Mouse (Mus musculus): ENCODE results near the gene Slc22a18.

Slc22a18 gene

DNA sequence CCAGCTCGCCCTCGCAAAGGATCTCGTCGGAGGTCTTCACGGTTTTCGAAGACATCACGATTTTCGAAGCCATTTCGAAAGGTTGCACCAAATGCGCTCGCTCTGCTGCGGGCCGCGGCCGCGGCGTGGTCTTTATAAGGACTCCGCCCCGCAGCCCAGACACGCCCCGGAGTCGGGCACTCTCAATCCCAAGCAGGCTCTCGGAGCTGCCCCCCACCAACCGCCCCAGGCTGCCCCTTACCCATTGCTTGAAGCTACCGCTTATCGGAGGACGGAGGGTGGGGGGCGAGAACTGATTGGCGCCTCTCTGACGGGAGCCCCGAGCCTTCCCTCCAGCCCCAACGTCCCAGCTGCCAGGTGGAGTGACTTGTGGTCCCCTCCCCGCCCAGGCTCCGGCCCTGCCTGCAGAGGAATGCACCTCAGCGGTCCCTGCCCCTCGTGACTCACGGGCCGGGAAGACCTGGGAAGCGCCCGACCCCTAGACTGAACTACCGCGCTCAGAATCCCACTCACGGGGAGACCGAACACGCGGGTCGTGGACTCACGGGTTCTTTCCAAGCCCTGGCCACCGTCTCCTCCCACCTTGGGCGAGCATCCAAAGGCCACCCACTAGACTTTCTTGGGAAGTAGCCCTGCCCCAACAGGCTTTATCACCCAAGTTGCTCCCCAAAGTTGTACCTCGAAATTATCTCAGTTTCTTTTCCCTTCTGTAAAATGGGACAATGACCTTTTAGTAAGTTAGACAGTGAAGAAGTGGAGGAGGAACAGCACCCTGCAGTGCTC, 29.1 kb downstream of the Slc22a18 start, which contains the start of gene Phlda2:
Gene Phlda2 (minus strand): TSS at position 733 of the 783 bp plus-strand sequence.
- DNase-seq (ENCODE audit: low read depth, low spot score) = no peak

DNA sequence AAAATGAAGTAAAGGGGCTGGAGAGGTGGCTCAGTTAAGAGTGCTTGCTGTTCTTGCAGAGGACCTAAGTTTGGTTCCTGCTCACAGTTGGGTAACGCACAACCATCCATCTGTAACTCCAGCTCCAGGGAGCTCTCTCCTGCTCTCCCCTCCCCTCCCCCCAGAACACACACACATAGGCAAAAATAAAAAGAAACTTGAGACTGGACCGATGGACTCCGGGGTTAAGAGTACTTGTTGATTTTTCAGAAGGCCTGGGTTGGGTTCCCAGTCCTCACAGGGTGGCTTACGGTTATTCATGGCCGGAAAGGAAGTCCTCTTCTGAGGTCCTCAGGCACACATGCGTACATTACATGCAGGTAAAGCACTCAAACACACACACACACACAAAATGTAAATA, 30.4 kb downstream of the Slc22a18 start:
- no peak for DNase-seq (ENCODE audit: low read depth, low spot score)

DNA sequence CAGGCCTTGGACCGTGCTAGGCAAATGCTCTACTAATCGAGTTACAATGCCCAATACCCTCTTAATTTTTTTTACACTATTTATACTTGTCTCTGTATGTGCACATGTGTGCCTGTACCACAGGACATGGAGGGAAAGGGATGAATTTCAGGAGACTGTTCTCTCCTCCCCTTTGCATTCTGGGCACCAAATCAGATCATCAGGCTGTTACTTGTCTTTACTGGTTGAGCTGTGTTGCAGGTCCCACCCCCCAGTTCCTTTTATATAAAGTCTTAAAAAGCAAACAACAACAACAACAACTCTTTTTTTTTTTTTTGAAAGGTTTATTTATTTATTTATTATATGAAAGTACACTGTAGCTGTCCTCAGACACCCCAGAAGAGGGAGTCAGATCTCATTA, 31.9 kb downstream of the Slc22a18 start:
- DNase-seq (ENCODE audit: low read depth, low spot score) = no peak

DNA sequence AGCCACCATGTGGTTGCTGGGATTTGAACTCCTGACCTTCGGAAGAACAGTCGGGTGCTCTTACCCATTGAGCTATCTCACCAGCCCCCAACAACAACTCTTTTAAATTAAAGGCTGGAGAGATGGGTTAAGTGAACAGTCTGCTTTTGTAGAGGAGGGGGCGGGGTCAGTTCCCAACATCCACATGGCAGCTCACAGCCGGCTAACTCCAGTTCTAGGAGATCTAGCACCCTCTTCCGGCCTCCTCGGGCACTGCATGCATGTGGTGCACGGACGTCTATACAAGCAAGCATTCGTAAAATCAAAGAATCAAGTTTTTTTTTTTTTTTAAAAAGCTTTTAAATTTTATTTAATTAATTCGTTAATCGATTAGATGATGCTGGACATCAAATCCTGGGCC, 32.3 kb downstream of the Slc22a18 start:
- peak; percentile 15 for DNase-seq (ENCODE audit: low read depth, low spot score)

DNA sequence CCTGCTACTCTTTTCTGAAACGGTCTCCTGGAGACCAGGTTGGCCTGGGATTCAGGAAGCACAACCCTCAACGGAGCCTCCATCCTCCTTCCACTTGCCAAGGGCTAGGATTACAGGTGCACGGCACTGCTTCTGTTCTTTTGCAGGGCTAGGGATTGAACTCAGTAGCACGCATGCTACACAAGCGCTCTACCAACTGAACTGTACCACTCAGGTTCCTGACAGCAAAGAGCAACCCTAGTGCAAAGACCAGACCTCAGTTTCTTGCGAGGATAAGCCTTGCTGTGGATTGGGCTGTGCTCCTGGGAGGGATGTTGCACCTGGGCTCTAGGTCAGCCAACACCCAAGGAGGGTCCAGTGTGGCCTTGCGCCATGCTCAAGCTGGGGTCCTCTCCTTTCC, 32.7 kb downstream of the Slc22a18 start:
- no peak for DNase-seq (ENCODE audit: low read depth, low spot score)

DNA sequence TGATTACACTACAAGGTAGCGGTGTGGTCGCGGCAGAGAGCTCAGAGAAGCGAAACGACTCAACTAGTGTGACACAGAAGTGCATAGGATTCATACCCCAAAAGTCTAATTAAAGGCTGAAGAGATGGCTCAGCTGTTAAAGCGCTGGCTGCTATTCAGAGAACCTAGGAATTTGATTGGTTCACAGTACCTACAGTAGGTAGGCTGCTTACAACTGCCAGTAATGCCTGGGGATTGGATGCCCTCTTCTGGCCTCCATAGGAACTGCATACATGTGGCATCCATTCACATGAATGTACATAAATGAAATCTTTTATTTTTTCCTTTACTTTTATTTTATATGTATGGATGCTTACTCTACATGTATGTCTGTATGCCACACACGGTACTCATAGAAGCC, 33.1 kb downstream of the Slc22a18 start:
- peak; percentile 25 for DNase-seq (ENCODE audit: low read depth, low spot score)

DNA sequence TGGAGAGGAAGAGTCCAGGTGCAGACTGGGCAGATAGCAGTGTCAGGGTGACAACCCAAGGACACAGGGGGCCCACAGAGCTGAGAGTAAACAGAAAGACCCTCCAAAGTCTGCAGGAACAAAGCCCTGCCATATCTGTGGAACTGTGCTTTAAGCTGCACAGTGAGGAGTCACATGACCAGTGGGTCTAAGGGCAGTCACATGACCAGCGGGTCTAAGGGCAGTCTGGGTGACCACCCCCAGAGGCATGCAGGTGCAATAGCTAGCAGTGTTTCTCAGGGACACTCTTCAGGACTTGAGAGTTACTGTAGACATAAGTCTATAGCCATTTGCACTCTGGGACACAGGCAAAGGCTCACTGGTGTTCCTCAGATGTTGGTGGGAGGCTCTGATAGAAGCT, 36.0 kb downstream of the Slc22a18 start:
- DNase-seq (ENCODE audit: low read depth, low spot score) = no peak

DNA sequence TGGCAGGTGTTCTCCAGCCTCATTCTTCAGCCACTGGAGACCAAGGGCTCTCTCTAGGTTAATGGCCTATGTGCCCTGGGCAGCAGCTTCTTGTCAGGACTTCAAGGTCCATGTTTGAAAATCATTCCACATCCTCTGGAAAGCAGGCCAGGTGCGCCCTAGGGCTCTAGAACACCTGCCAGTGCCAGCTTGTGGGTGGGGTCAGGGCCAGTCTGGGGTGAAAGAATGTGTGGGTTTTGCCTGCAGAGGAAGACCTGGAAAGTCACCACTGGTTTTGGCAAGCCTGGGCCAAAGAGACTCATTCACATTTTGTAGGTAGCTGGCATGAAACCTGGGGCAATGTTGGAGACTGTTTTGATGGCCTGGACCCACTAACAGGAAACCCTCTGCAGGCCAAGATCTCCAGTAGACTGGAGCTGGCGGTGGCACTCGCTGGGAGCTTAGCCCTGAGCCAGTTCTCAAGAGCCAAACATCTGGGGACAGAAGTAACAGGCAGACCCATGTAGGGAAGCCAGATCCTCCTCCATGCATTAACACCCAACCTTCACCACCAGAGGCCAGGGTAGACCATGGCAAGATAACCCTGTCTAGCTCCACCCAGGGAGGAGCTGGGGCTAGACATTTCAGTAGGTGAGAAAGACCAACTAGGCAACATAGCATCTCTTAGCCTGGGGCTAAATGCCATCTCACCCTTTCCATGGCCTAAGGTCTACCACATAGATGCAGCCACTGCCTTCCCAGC, 37.2 kb downstream of the Slc22a18 start:
- DNase-seq (ENCODE audit: low read depth, low spot score) = no peak

DNA sequence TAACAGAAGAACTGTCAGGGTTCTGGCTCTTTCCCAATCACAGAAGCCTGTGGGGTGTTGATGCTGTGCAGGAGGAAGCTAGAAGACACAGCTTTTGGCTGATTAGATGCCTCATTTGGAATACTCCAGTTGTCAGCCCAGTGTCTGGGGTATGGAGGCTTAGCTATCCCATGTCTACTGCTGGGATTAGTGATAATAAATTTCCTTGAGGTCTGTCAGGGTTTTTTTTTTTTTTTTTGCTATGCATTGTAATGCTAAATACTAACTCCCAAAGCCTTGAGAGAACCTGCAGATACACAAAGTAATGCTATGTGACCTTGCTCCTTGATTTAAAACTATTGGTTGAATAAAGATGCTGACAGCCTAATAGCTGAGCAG, 37.8 kb downstream of the Slc22a18 start:
- DNase-seq (ENCODE audit: low read depth, low spot score) = no peak

DNA sequence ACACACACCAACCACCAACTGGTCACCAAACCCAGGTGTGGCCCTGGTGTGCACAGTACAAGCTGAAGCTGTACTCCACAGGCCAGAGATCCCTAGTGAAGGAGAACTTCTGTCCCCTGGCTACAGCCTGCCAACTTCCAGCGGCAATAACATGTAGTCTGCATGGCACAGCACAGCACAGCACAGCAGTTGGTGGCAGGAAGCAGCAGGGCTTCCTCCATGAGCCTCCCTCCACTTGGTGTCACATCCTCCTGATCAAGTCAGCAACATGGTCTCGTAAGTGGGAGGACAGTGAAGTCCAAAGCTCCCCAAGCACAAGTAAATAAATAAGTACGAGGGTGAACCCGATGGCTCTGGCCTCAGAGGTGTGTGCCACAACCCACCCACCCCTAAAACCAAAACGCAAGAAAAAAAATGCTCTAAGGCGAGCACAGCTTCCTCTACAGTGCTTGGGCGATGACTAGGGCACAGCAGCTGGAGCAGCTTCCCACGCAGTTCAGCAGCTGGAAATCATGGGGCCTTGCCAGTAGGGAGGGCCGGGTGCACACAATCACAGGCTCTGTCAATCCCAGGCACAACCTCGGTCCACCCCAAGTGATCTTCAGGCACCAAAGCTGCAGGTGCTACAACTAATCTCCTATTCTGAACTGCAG, 40.4 kb downstream of the Slc22a18 start:
- no peak for DNase-seq (ENCODE audit: low read depth, low spot score)

DNA sequence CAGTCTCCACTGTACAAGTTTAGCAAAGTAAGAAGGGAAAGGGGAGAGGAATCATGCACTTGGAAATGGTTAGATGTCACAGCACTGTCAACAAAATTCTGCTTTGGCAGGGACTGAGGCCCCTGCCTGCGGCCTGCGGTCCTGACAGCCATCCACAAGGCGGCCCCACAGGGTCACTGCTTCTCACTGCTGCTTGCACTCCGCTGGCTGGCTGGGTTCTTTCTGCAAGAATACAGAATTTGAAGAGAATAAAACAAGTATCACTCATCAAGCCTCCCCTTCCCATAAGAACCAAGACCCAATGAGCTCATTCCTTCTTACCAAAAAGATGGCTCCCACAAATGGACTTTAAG, 40.9 kb downstream of the Slc22a18 start:
- no peak for DNase-seq (ENCODE audit: low read depth, low spot score)

DNA sequence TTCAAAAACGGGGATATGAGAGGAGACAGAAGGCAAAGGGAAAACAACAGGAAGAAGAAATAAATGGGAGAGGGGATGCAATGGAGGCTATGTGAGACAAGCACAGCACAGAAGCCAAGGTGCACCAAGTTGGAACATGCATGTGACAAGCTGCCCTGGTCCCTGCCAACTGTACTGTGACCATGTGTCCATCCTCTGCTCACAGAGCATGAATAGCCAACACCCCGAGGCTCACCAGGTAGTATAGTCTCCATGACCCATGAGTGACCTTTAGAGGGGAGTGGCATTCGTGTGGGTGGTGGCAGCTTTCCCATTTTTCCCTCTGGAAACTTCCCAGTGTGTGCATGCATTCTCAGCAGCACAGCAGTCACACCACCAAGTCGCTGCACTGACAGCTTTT, 45.8 kb downstream of the Slc22a18 start:
- DNase-seq (ENCODE audit: low read depth, low spot score) = no peak

DNA sequence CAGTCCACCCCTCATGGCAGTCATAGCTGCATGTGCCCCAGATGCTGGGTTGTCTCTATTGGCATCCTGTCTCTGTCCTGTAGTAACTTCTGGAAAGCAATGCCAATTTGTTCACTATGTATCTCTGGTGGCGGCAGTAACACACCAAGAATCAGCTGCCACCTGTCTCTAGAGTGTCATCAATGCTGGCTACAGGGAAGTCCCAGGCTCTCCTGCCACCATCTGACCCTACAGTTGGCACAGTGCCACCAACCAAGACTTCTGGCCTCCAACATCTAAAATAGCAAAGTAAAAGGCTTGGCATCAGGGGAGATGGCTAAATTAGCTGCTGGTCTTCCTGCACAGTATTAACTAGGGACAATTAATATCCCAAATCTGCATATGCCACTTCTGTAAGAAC, 58.9 kb downstream of the Slc22a18 start:
- DNase-seq (ENCODE audit: low read depth, low spot score) = no peak

DNA sequence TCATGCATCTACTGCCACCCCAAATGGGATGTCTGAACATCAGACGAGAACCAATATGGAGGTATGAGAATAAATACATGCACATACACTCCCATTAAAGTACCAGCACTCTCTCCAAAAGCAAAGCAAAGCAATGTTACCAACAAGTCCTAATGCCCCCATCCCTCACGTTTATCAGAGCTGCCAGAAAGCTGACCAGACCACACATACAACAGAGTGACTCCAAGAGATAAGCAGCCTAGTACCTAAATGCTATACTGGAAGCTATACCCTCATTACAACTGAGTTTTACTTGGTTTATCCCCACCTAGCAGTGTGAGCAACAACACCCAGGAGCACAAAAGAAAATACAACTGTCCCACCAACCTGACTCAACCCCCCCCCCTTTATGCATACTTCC, 59.7 kb downstream of the Slc22a18 start:
- peak; percentile 17 for DNase-seq (ENCODE audit: low read depth, low spot score)

DNA sequence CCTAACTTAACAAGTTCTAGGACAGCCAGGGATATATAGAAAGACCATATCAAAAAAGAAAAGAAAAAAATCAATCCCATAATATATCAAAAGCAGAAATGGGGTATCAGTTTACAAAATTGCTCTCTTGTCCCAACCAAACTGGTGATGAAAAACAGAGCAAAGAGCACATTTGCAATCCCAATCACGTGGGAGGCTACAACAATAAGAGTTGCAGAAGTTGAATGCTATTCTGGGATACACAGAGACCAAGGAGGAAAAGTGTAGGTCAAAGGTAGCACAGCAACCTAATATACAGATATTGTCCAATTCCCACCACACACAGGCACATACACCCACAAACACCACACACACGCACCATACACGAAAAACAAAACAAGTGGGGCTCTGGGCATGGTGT, 62.7 kb downstream of the Slc22a18 start:
- no peak for DNase-seq (ENCODE audit: low read depth, low spot score)

DNA sequence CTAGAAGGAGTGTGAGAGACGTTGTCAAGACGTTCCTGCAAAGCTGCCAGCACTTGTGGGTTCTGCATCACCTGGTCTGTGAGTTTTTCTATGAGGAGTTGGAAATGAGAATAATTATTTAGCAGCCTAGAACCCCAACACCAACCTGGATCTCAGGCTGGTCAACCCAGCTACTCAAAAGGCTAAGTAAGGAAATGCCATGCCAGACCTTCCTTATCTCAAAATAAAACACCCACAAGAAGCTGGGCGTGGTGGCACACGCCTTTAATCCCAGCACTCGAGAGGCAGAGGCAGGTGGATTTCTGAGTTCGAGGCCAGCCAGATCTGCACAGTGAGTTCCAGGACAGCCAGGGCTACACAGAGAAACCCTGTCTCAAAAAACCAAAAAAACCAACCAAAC, 64.7 kb downstream of the Slc22a18 start:
- DNase-seq (ENCODE audit: low read depth, low spot score) = peak; percentile 24

DNA sequence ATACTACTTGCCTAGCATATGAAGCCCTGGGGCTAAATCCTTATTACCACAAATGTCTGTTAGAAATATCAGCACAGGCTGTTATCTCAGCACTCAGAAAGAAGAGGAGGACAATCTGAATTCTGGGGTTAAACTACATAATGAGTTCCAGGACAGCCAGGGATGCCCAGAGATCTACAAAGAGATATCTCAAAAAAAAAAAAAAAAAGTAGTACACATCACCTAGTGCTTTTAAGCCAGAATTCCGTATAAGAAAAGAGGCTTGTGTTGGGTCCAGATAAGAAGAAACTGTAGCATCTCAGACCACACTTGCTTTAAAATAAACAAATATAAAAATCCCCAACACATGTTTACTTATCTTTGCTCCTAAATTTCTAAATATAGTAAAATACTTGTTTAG, 65.1 kb downstream of the Slc22a18 start:
- DNase-seq (ENCODE audit: low read depth, low spot score) = no peak

DNA sequence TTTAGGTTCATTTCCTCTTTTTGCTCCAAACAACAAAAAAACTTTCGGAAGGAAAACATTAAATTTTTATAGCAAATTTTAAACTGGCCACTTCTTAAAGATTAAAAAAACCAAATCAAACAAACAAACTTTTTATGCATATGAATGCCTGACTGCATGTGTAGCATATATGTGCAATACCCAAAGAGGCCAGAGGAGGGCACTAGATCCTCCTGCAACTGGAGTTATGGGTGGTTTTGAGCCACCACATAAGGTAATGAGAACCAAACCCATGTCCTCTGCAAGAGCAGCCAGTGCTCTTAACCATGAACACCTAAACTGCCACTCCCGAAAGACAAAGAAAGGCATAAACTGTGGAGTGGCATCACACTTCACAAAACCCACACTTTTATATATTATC, 70.8 kb downstream of the Slc22a18 start:
- peak; percentile 26 for DNase-seq (ENCODE audit: low read depth, low spot score)

DNA sequence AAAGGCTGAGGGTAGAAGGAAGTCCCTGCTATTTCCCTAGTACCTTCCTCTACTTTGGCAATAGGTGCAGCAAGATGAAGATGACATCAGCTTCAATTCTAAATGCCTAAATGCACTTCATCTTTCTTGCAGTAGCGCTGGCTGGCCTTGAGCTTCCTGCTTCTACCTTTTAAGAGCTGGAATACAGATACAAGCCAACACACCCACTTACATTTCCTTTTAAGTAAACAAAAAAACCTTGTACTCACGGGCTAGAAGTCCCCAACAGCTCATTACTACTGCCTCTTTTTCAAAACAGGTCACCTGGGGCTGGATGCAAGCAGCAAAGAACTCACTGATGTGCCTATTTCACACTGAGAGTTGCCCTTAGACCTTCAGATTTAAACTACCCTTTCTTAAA, 73.0 kb downstream of the Slc22a18 start:
- DNase-seq (ENCODE audit: low read depth, low spot score) = no peak

DNA sequence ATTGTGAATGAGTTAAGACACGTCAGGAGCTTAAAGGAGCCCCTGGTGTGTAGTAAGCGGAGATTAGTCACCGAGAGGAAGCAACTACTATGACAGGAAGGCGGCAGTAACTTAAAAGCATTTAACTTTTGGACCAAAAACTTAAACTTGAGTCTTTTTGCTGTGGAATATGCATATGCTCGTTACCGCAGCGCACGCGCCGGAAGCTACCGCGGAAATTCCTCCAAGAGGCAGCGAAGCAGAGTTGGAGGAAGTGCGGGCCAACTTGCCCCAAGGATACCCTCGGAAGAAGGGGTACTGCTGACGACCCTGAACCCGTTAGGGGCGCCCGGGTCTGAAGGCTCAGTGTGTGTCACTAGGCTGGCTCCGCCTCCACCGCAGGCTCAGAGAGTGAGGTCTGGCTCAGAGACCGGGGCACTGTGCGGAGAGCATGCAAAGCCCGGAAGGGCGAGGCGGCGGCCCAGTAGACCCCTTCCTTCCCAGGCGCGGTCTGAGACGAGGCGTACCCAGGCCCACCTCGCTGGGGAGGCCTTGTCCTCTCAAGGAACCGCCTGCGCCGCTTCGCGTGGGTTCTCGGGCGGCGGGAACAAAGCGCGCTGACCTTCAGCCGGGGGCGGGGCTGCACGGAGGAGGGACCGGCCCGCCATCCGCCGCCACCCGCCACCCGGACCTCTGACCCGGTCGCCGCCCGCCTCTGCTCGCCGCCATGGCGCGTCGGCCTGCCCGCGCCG, 74.9 kb downstream of the Slc22a18 start:
- peak; percentile 51 for DNase-seq (ENCODE audit: low read depth, low spot score)

Measured in c-Kit-negative CD71-positive TER-119-positive erythroid progenitor cells, embryonic 14.5 days (primary cell).